Mouse (Mus musculus) intestine, embryonic 16.5 days (tissue): ENCODE data around the gene Rtn2. TPM values are rescaled to one million over a fixed set of nuclear protein-coding genes. Genes with fewer than 3 reads are reported as not detected.

Experiments
- ATAC-seq: fragments of 200-750 bp; cut with Nextera tagmentation; 2 replicates; pipeline ENCODE4 v1.8.0; 2017; ENCODE audit warnings: moderate TSS enrichment, moderate library complexity
- H3K27ac ChIP-seq: fragments of 300-500 bp; sonication (generic); 2 replicates; pipeline ENCODE4 v1.5.1; 2014; ENCODE audit warnings: mild to moderate bottlenecking, low read length
- H3K27me3 ChIP-seq: fragments of 300-500 bp; sonication (generic); replicated peaks from 2 replicates; pipeline ENCODE4 v1.6.1; 2014; ENCODE audit warnings: low read length, control low read depth, mixed read lengths; ENCODE audit not compliant: control insufficient read depth, insufficient read depth
- H3K36me3 ChIP-seq: fragments of 300-500 bp; sonication (generic); 2 replicates; pipeline ENCODE4 v1.6.1; 2014; ENCODE audit warnings: low read length, control low read depth; ENCODE audit not compliant: control insufficient read depth, insufficient read depth
- H3K4me1 ChIP-seq: fragments of 300-500 bp; sonication (generic); 2 replicates; pipeline ENCODE4 v1.6.1; 2014; ENCODE audit warnings: low read length, control low read depth, mixed read lengths; ENCODE audit not compliant: control insufficient read depth, insufficient read depth
- H3K4me2 ChIP-seq: fragments of 300-500 bp; sonication (generic); 2 replicates; pipeline ENCODE4 v1.6.1; 2014; ENCODE audit warnings: low read depth, low read length, control low read depth
- H3K4me3 ChIP-seq: fragments of 300-500 bp; sonication (generic); 2 replicates; pipeline ENCODE4 v1.5.1; 2014; ENCODE audit warnings: mild to moderate bottlenecking, low read length
- H3K9ac ChIP-seq: fragments of 300-500 bp; sonication (generic); 2 replicates; pipeline ENCODE4 v1.6.1; 2014; ENCODE audit warnings: low read depth, low read length
- H3K9me3 ChIP-seq: fragments of 300-500 bp; sonication (generic); 2 replicates; pipeline ENCODE4 v1.6.1; 2016; ENCODE audit warnings: low read length, control low read depth; ENCODE audit not compliant: control insufficient read depth
- WGBS: fragments of 180-500 bp; shearing (Covaris S2); extraction: QIAGEN DNeasy Blood & Tissue Kit; methylation state at CpG from one replicate; pipeline ENCODE4 v1.1.7; 2014; 5-methylcytosine and 5-hydroxymethylcytosine counted together
- polyA plus RNA-seq: library from polyadenylated mRNA; unstranded; fragments of >200 nt; fragmentation: Nextera tagmentation; extraction: Ambion mirVana; gene quantifications from 2 replicates; pipeline ENCODE4 v1.2.1, GENCODE M21; 2015

The Rtn2 gene
- polyA plus RNA-seq, 1 experiment from 2014 or later: 10.3 TPM

GRCm38 (mm10) chr7:19258336-19258735, 24.1 kb upstream of the Rtn2 start:
- Histone ChIP-seq H3K4me2 (no peak overlapping the region), H3K36me3 (peaks cover 34% of the 10 kb centered on the region)

DNA sequence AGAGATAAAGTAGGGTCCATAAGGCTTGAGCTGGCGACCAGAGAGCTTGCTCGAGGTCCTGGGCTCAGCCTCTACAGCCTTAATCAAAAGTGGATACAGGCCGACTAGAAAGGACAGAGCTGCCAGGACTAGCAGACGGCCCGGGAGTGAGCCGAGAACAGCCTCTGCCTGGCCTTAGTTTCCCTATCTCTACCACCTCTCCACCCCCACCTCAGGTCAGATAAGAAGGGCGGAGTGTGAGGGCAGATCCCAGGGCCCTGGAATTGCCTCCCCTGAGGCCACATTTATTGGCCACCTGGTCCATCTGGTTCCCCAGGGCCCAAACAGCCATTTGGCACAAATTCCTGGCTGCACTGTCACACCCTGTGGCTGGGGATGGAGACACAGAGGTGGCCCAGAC, 17.3 kb upstream of the Rtn2 start:
- H3K27me3 ChIP-seq: no peaks in the 10 kb centered on the region
- H3K4me2 ChIP-seq: peak overlapping the region; percentile 46
- ATAC-seq: peak; percentile 29
- 48% methylated on average over 7 of the region's 7 CpGs for WGBS
- peaks cover 28% of the 10 kb centered on the region for H3K36me3 ChIP-seq
- H3K4me1 ChIP-seq: peaks cover 40% of the 10 kb centered on the region
- H3K9ac ChIP-seq: peak overlapping the region; percentile 21; the same call in 1 of the 2 replicates
- H3K9me3 ChIP-seq: no peaks in the 10 kb centered on the region
- H3K27ac ChIP-seq: peak overlapping the region; percentile 73
- H3K4me3 ChIP-seq: 0 out of 2 replicates have a peak overlapping the region, but pooled peaks have one; percentile 3

More at GRCm38 (mm10) chr7:19258336-19258735, 24.1 kb upstream of the Rtn2 start:
- ATAC-seq: no peak
- 72% methylated on average over 3 of the region's 3 CpGs for WGBS
- Histone ChIP-seq H3K9me3 (0 out of 2 replicates have a peak, but pooled peaks cover 4% of the 10 kb centered on the region), H3K9ac (no peak overlapping the region), H3K4me3 (no peak overlapping the region), H3K27me3 (no peaks in the 10 kb centered on the region), H3K4me1 (no peaks in the 10 kb centered on the region), H3K27ac (no peak overlapping the region)

DNA sequence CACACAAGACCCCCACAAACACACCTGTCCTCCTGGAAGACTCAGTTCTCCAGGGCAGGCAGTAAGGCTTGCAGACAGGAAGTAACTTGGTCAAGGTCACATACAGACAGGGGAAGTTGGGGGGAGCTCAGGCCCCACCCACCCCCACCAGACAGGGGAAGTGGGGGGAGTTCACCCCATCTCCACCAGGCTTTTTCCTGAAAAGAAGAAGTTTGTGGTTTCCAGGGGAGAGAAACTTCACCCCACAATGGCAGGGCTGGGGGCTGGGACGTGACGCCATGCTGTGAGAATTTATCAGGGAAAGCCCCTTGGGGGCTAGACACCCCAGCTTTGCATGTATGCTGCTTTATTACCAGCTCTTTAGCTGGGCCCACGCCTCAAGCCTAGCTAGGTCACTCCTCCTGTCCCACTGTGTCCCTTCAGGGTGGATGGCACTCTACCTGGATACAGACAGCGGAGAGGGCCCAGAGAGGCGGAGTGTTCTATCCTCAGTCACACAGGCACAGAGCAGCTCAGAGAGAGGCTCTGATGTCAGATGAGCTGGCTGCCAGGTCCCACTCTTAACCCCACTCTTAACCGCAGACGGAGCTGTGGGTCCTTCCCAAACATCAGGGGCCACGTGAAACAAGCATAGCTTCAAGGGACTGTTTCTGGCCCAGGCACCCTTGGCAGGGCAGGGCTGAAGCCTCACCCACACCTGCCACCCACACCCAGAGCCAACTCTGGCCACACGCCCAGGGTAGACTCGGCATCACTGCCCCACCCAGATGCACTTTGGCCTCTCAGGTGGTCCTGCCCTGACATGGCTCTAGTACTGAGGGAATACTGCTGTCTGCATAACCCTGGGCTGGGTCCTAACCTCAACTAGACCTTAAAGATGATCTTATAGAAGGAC, 16.2 kb upstream of the Rtn2 start:
- Histone ChIP-seq H3K36me3 (peaks cover 18% of the 10 kb centered on the region; the same call in 1 of the 2 replicates), H3K27me3 (no peaks in the 10 kb centered on the region), H3K4me1 (peaks cover 40% of the 10 kb centered on the region), H3K27ac (peak overlapping the region; percentile 73), H3K4me2 (peak overlapping the region; percentile 46), H3K9ac (peak overlapping the region; percentile 52), H3K9me3 (no peaks in the 10 kb centered on the region), H3K4me3 (peak overlapping the region; percentile 9; the same call in 1 of the 2 replicates)
- ATAC-seq: peak; percentile 61
- WGBS: 62% methylated on average over 10 of the region's 10 CpGs

- Histone ChIP-seq H3K36me3 (peaks cover 12% of the 10 kb centered on the region; the same call in 1 of the 2 replicates), H3K27ac (peak overlapping the region; percentile 73), H3K9ac (peak overlapping the region; percentile 52; the same call in 1 of the 2 replicates), H3K4me1 (peaks cover 40% of the 10 kb centered on the region), H3K27me3 (no peaks in the 10 kb centered on the region), H3K4me2 (peak overlapping the region; percentile 46), H3K9me3 (no peaks in the 10 kb centered on the region), H3K4me3 (no peak overlapping the region)
- WGBS: 44% methylated on average over 10 of the region's 10 CpGs
- no peak for ATAC-seq
These were observed 15.4 kb upstream of the Rtn2 start for GRCm38 (mm10) chr7:19267051-19267450.

GRCm38 (mm10) chr7:19268993-19269681, 13.3 kb upstream of the Rtn2 start:
- H3K27me3 ChIP-seq: no peaks in the 10 kb centered on the region
- H3K36me3 ChIP-seq: peaks cover 6% of the 10 kb centered on the region; the same call in 1 of the 2 replicates
- peak overlapping the region; percentile 98 for H3K27ac ChIP-seq
- no peaks in the 10 kb centered on the region for H3K9me3 ChIP-seq
- no peak for ATAC-seq
- peak overlapping the region; percentile 81 for H3K4me2 ChIP-seq
- WGBS: 25% methylated on average over 10 of the region's 10 CpGs
- peak overlapping the region; percentile 91 for H3K4me3 ChIP-seq
- peak overlapping the region; percentile 94 for H3K9ac ChIP-seq
- peaks cover 42% of the 10 kb centered on the region for H3K4me1 ChIP-seq

DNA sequence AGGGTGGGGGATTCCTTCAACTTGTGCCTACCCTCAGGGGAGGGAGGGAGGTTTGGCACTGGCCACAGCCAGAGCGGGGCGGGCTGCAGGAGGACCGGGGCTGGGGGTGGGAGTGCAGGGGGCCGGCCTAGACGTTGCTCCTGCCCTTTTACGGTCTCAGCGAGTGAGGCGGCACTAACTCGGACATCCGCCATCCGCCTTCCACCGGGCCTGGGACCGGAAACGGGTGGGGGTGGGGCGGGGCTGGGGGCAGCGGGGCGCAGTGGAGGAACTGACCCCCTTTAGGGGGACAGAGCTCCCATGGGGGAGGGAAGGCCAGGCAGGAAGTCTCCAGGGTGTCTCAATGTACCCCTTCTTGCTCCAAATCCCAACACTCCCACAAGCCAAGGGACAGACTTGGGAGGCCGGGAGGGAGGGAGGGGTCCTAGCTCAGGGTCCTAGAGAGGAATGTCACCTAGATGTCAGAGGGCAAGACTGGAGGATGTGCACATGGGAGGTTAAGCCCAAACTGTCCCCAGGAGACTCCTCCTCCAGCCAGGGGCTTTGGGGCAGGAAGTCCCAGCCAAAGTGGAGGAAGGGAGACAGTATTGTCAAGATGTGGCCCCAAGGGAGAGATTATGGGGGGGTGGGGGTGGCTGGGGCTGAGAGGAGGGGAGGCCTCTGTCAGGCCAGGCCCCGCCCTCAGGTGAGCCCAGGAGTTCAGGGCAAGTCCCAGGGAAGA, 12.5 kb upstream of the Rtn2 start:
- Histone ChIP-seq H3K27ac (peak overlapping the region; percentile 98), H3K27me3 (no peaks in the 10 kb centered on the region), H3K9me3 (no peaks in the 10 kb centered on the region), H3K9ac (peak overlapping the region; percentile 94), H3K4me2 (peak overlapping the region; percentile 81), H3K36me3 (no peaks in the 10 kb centered on the region), H3K4me3 (peak overlapping the region; percentile 91), H3K4me1 (peaks cover 42% of the 10 kb centered on the region)
- under 1% methylated on average over 16 of the region's 19 CpGs for WGBS
- peak; percentile 43 for ATAC-seq

DNA sequence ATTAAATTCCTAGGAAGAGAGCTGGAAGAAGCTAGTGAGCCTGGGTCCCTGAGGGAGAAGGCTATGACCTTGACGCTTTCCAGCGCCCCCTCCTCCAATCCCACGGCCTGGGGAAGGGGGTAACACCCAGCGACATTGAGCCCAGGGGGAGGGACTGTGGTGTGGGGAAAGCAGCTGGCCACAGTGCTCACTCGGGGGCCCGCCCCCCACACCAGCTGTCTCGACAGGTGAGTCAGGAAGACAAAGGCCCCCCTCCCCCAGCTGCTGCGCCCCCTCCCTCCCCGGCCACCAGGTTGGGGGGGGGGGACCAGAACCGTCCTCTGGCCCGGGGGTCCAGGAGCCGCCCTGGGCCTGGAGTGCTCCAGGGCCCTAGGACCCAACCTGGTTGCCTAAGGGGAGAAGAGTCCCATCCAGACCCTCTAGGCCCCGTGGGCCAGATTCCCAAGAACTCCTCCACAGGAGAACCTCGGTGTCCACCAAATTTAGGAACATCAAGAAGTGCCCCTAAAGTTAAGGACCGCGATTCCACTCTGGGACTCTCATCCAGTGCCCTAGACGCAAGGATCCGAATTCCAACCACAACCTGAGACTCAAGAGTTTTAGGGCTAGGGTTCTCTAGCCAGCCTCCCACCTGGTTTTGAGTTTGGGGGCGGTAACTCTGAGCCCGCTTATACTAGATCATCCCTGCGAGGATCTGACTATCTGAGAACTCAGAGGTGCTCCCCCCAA, 11.8 kb upstream of the Rtn2 start:
- no peak for ATAC-seq
- H3K4me3 ChIP-seq: peak overlapping the region; percentile 91
- H3K36me3 ChIP-seq: no peaks in the 10 kb centered on the region
- under 1% methylated on average over 20 of the region's 21 CpGs for WGBS
- H3K9me3 ChIP-seq: no peaks in the 10 kb centered on the region
- H3K27me3 ChIP-seq: no peaks in the 10 kb centered on the region
- peak overlapping the region; percentile 81 for H3K4me2 ChIP-seq
- H3K27ac ChIP-seq: peak overlapping the region; percentile 98
- H3K4me1 ChIP-seq: peaks cover 36% of the 10 kb centered on the region
- H3K9ac ChIP-seq: peak overlapping the region; percentile 94

DNA sequence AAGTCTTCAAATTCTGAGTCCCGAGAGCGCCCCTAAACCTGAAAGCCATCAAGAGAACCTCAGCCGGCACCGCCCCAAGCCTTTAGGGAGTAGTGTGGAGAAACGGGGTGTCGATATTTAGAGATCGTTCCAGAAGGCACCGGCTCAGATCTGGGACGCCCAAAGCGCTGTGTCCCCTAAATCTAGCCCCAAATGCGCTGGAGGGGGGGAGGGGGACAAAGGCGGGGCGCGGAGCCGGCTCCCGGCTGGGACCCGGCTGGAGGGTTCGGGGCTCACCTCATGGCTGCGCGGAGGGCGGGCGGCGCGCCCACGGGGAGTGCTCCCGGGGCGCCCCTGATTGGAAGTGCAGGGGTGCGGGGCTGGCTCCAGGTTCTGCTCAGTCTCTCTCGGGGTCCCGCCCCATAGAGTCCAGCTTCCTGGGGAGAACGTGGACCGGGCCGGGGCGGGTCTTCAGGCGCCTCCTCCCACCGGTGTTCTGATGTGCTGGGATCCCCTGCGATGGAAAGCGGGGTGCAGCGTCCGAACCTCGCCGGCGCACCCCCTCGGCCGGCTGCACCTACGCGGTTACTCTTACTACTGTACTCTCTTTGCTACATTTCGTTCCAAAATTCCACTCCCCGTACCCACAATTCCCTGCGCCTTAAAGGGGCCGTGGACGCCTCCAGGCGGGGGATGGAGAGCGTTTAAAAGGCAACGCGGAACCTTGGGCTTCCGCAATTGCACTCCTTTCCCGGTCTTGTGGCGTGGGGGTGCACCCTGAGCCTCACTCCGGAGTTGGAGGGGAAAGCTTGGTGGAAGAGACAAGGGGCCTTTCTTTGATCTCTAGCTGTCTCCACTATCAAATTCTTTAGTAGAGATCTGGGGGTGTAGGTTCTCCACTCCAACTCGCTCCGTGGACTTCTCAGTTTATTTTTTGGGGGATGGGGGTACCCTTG, 10.9 kb upstream of the Rtn2 start, which contains the start of gene Vasp:
Vasp (minus strand) TSS at position 580 of the 935 bp plus-strand sequence.
- ATAC-seq: peak; percentile 73
- Histone ChIP-seq H3K9ac (peak within 1 kb of the TSS; percentile 94), H3K4me3 (peak within 1 kb of the TSS; percentile 91), H3K9me3 (peaks cover 3% of the 10 kb centered on the region; the same call in 1 of the 2 replicates), H3K27me3 (no peaks in the 10 kb centered on the region), H3K4me1 (peaks cover 28% of the 10 kb centered on the region), H3K27ac (peak within 1 kb of the TSS; percentile 98), H3K4me2 (peak within 1 kb of the TSS; percentile 81), H3K36me3 (no peaks in the 10 kb centered on the region)
- under 1% methylated on average over 62 of the region's 62 CpGs for WGBS
